Comparison of ENCODE assay signal across 11 mouse cellular contexts in the genomic region with DNA sequence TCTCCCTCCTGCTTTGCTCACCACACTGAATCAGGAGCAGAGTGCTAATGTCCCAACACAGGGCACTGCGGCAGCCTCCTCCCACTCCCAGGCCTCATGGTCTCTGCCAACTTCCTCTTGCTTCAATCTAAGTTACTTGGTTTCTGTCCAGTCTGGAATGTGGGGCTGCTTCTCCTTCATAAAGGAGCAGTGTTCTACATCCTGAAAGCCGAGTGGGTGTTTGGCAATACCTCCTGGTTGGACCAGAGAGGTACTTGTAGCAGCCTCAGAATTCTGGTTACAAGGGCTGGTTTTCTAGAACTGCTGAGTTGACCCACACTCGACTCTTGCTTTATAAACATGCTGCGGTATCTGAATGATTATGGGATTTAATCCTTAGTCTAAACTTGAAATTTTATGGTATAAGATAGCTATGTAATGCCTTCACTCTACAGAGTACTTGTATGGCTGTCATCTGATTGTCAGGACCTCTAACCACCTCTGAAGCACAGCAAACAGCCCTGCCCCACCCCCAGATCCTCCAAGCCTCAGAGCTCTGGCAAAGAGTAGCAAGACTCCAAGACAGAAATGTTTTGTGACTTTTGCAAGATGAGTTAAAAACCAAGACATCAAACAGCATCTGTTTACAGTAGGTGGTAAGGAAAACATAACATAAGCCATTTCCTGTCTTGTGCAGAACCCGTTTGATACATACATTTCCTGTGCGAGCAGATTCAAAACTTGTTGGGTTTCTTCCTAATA. TPM values are rescaled to one million over a fixed set of nuclear protein-coding genes. Genes with fewer than 3 reads are reported as not detected.
DNase-seq lines count a peak whose midpoint lies in the region; ATAC-seq and TF ChIP-seq lines count a peak whose summit lies in the region.
"Had no signal": no experiment of that assay in that cellular context is flagged by ENCODE, and none has a peak within 500 bp of the region (broad histone marks: within the 10 kb centered on the region; RNA-seq: fewer than 3 reads in every experiment).

No protein-coding gene starts in this region.

- peak; percentile 47 for DNase-seq in hindbrain, postnatal 0 days (ENCODE audit: low spot score)
- DNase-seq in T-cell, adult 2 months (ENCODE audit: low spot score) = peak; percentile 22
- peak; percentile 50 for DNase-seq in induced T-regulatory cell, adult 2 months (ENCODE audit: low read depth)
- DNase-seq in spleen, postnatal 14 days (ENCODE audit: low spot score in 2 of 2) = no peak
- no peak for DNase-seq in urinary bladder, postnatal 25 days (ENCODE audit: low spot score)
- no peak for DNase-seq in kidney, adult 8-10 months

- no peak for TF ChIP-seq CTCF in hindbrain, postnatal 0 days (IDR thresholded peaks at IDR 0.05; ENCODE audit: low read depth)

- no peak overlapping the region for H3K9ac ChIP-seq in hindbrain, postnatal 0 days (replicated peaks; ENCODE audit: low read length)
- no peak overlapping the region for H3K9ac ChIP-seq in hindbrain, embryonic 12.5 days
- H3K9ac ChIP-seq: embryonic facial prominence, embryonic 12.5 days had no signal

- no peak overlapping the region for H3K4me2 ChIP-seq in hindbrain, postnatal 0 days (ENCODE audit: low read depth, low read length)
- H3K4me2 ChIP-seq in hindbrain, embryonic 12.5 days (replicated peaks) = no peak overlapping the region
- H3K4me2 ChIP-seq: embryonic facial prominence, embryonic 12.5 days had no signal

- no peaks in the 10 kb centered on the region for H3K27me3 ChIP-seq in hindbrain, postnatal 0 days (ENCODE audit: insufficient read depth, low read length)
- no peaks in the 10 kb centered on the region for H3K27me3 ChIP-seq in hindbrain, embryonic 12.5 days
- H3K27me3 ChIP-seq: embryonic facial prominence, embryonic 12.5 days had no signal

- no peaks in the 10 kb centered on the region for H3K9me3 ChIP-seq in hindbrain, postnatal 0 days (ENCODE audit: low read length)
- H3K9me3 ChIP-seq in hindbrain, embryonic 12.5 days (replicated peaks) = no peaks in the 10 kb centered on the region
- H3K9me3 ChIP-seq: embryonic facial prominence, embryonic 12.5 days had no signal

- 68% methylated on average over 6 of the region's 6 CpGs for WGBS in hindbrain, postnatal 0 days
- 78% methylated on average over 6 of the region's 6 CpGs for WGBS in hindbrain, embryonic 12.5 days

- peak overlapping the region; percentile 7; the same call in 1 of the 2 replicates for H3K27ac ChIP-seq in hindbrain, postnatal 0 days
- no peak overlapping the region for H3K27ac ChIP-seq in hindbrain, embryonic 12.5 days
- H3K27ac ChIP-seq: embryonic facial prominence, embryonic 12.5 days had no signal

- no peaks in the 10 kb centered on the region for H3K4me1 ChIP-seq in hindbrain, postnatal 0 days (ENCODE audit: insufficient read depth, low read length)
- H3K4me1 ChIP-seq in hindbrain, embryonic 12.5 days = no peaks in the 10 kb centered on the region
- H3K4me1 ChIP-seq: embryonic facial prominence, embryonic 12.5 days had no signal

- ATAC-seq in hindbrain, postnatal 0 days = peak; percentile 84
- ATAC-seq in hindbrain, embryonic 12.5 days (ENCODE audit: low FRiP score) = no peak
- peak; percentile 52 for ATAC-seq in megakaryocyte, adult 5-6 weeks (ENCODE audit: poor library complexity, severe bottlenecking)

- H3K36me3 ChIP-seq in hindbrain, postnatal 0 days (ENCODE audit: insufficient read depth, low read length) = no peaks in the 10 kb centered on the region
- no peaks in the 10 kb centered on the region for H3K36me3 ChIP-seq in hindbrain, embryonic 12.5 days
- H3K36me3 ChIP-seq: embryonic facial prominence, embryonic 12.5 days had no signal

- H3K4me3 ChIP-seq in hindbrain, postnatal 0 days (ENCODE audit: low read length) = no peak overlapping the region
- H3K4me3 ChIP-seq in hindbrain, embryonic 12.5 days = no peak overlapping the region
- H3K4me3 ChIP-seq: embryonic facial prominence, embryonic 12.5 days had no signal

RNA-seq across cellular contexts. Expression of gene Golph3, which starts 36.3 kb away (rescaled TPM):
- total RNA-seq in hindbrain, postnatal 0 days (2014; rRNA removed) = 132 and 134 TPM in 2 replicates
- polyA plus RNA-seq in hindbrain, postnatal 0 days (2015; fragmentation: Nextera tagmentation; extraction: Ambion mirVana) = 59.5 and 63.6 TPM in 2 replicates
- 97.9 and 107 TPM in 2 replicates for polyA plus RNA-seq in hindbrain, embryonic 12.5 days (2016; fragmentation: Nextera tagmentation; extraction: Ambion mirVana)
- total RNA-seq in megakaryocyte, adult 5-6 weeks (2015) = 114 and 122 TPM in 2 replicates
- 91.6 and 103 TPM in 2 replicates for total RNA-seq in megakaryocyte, adult 5-6 weeks (2017)

RNA-seq across cellular contexts. Expression of gene 1810049J17Rik, which starts 36.7 kb away (rescaled TPM):
- total RNA-seq in hindbrain, postnatal 0 days (2014; rRNA removed) = not detected in 2 replicates
- 1.4 and 1.8 TPM in 2 replicates for polyA plus RNA-seq in hindbrain, postnatal 0 days (2015; fragmentation: Nextera tagmentation; extraction: Ambion mirVana)
- polyA plus RNA-seq in hindbrain, embryonic 12.5 days (2016; fragmentation: Nextera tagmentation; extraction: Ambion mirVana) = 0.80 and 1.1 TPM in 2 replicates
- total RNA-seq in megakaryocyte, adult 5-6 weeks (2015) = not detected in 2 replicates
- not detected in 2 replicates for total RNA-seq in megakaryocyte, adult 5-6 weeks (2017)
- total RNA-seq: neutrophil, adult 5-6 weeks had no signal
- polyA plus RNA-seq: large intestine, adult 2 months had no signal

Comparison
In these comparisons a context has a peak if more than half of its experiments do, and no peak if none do; other contexts are left out.
1. DNase-seq: peak in hindbrain, postnatal 0 days (single experiment), T-cell, adult 2 months (single experiment) and induced T-regulatory cell, adult 2 months (single experiment); none in spleen, postnatal 14 days (0 of 2), urinary bladder, postnatal 25 days (single experiment) and kidney, adult 8-10 months (0 of 2).